Mouse (Mus musculus) midbrain, postnatal 0 days (tissue): Measurements from ENCODE around the gene Pold3. TPM values are rescaled to one million over a fixed set of nuclear protein-coding genes. Genes with fewer than 3 reads are reported as not detected.

Source experiments
- ATAC-seq: fragments of 200-750 bp; cut with Nextera tagmentation; 2 replicates; pipeline ENCODE4 v1.8.0; 2017; ENCODE audit warnings: moderate number of reproducible peaks, mild to moderate bottlenecking, moderate TSS enrichment, moderate library complexity; ENCODE audit not compliant: low FRiP score
- DNase-seq: peaks from one replicate; pipeline ENCODE4 v3.0.0-alpha.2; 2015; ENCODE audit warnings: low spot score
- H3K27ac ChIP-seq: fragments of 300-500 bp; sonication (generic); 2 replicates; pipeline ENCODE4 v1.5.1; 2014; ENCODE audit warnings: low read depth, mild to moderate bottlenecking, low read length, mixed read lengths
- H3K27me3 ChIP-seq: fragments of 300-500 bp; sonication (generic); 2 replicates; pipeline ENCODE4 v1.6.1; 2014; ENCODE audit warnings: low read length, control low read depth, mixed read lengths; ENCODE audit not compliant: insufficient read depth
- H3K36me3 ChIP-seq: fragments of 300-500 bp; sonication (generic); 2 replicates; pipeline ENCODE4 v1.6.1; 2014; ENCODE audit warnings: low read length, control low read depth, mixed read lengths; ENCODE audit not compliant: insufficient read depth
- H3K4me1 ChIP-seq: fragments of 300-500 bp; sonication (generic); 2 replicates; pipeline ENCODE4 v1.6.1; 2014; ENCODE audit warnings: mild to moderate bottlenecking, control low read depth, antibody characterized with exemption, low read length, mixed read lengths; ENCODE audit not compliant: insufficient read depth
- H3K4me2 ChIP-seq: fragments of 300-500 bp; sonication (generic); 2 replicates; pipeline ENCODE4 v1.6.1; 2014; ENCODE audit warnings: low read depth, mild to moderate bottlenecking, low read length, mixed read lengths; ENCODE audit not compliant: poor library complexity, severe bottlenecking
- H3K4me3 ChIP-seq: fragments of 300-500 bp; sonication (generic); 2 replicates; pipeline ENCODE4 v1.5.1; 2014; ENCODE audit warnings: low read depth, mild to moderate bottlenecking, low read length, moderate library complexity
- H3K9ac ChIP-seq: fragments of 300-500 bp; sonication (generic); replicated peaks from 2 replicates; pipeline ENCODE4 v1.6.1; 2014; ENCODE audit warnings: mild to moderate bottlenecking, low read length, moderate library complexity, mixed read lengths; ENCODE audit not compliant: poor library complexity, severe bottlenecking
- H3K9me3 ChIP-seq: fragments of 300-500 bp; sonication (generic); 2 replicates; pipeline ENCODE4 v1.6.1; 2016; ENCODE audit warnings: low read length, control low read depth
- CTCF ChIP-seq: IDR thresholded peaks from 2 replicates; pipeline ENCODE4 v1.5.1; 2016; ENCODE audit warnings: antibody characterized with exemption, mild to moderate bottlenecking
- WGBS: fragments of 180-500 bp; shearing (Covaris S2); extraction: QIAGEN DNeasy Blood & Tissue Kit; methylation state at CpG from one replicate; pipeline ENCODE4 v1.1.7; 2014; 5-methylcytosine and 5-hydroxymethylcytosine counted together
- polyA plus RNA-seq: library from polyadenylated mRNA; unstranded; fragments of >200 nt; fragmentation: Nextera tagmentation; extraction: Ambion mirVana; gene quantifications from 2 replicates; pipeline ENCODE4 v1.2.1, GENCODE M21; 2015
- total RNA-seq: library from RNA; depleted of rRNA; stranded (reverse); fragments of >200 nt; gene quantifications from 2 replicates; pipeline ENCODE4 v1.2.3, GENCODE M21; 2014

The Pold3 gene
- total and polyA plus RNA-seq, 2 experiments from 2014 or later: 35.5 to 42.6 TPM

DNA sequence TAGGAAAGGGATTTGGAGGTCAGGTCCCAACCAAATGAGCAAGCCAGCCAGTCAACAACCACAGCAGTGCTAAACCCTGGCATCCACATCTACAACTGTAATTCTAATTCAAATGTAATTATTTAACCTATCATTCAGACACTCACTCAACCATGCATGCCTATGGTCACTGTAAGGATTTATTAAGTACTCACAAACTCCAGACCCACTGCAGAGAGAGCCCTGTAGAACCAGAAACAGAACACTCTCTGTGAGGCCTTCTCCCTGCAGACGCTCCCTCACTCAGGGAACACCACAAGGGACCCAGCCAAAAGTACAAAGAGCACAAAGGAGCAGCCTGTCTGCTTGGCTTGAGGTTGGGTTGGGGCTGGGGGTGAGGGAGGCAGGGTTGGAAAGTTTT is 11.0 kb upstream of the Pold3 start:
- ATAC-seq: no peak
- DNase-seq: no peak

DNA sequence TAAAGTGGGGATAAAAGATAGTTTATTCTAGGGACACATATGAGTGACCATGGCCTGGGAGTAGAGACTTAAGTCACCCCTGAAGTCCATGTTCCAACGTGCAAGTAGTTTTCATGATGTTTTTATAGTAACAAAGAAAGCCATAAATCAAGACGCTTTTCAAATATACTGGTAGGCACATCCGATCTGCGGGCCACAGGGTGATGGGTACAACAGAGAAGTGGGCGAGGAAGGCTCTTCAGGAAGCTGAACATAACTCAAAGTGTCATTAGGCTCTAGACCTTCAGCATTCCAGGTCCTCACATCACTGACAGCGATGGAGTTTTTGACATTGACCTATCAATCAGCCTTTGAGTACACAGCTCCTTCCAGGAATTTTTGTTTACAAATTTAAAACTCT is 9.2 kb upstream of the Pold3 start:
- H3K9ac ChIP-seq: no peak overlapping the region
- no peak overlapping the region for H3K4me2 ChIP-seq
- H3K9me3 ChIP-seq: no peaks in the 10 kb centered on the region
- no peak for TF ChIP-seq CTCF
- H3K27me3 ChIP-seq: no peaks in the 10 kb centered on the region
- no peak for ATAC-seq
- 80% methylated on average over 6 of the region's 6 CpGs for WGBS
- H3K27ac ChIP-seq: no peak overlapping the region
- DNase-seq: no peak
- no peaks in the 10 kb centered on the region for H3K4me1 ChIP-seq
- H3K36me3 ChIP-seq: no peaks in the 10 kb centered on the region
- H3K4me3 ChIP-seq: no peak overlapping the region

More for the DNA sequence above, 11.0 kb upstream of the Pold3 start:
- Histone ChIP-seq H3K4me3 (no peak overlapping the region), H3K27ac (no peak overlapping the region), H3K4me2 (no peak overlapping the region), H3K36me3 (no peaks in the 10 kb centered on the region), H3K9ac (no peak overlapping the region), H3K9me3 (no peaks in the 10 kb centered on the region), H3K27me3 (no peaks in the 10 kb centered on the region), H3K4me1 (no peaks in the 10 kb centered on the region)
- no peak for TF ChIP-seq CTCF
- 57% methylated on average over 1 of the region's 1 CpGs for WGBS

DNA sequence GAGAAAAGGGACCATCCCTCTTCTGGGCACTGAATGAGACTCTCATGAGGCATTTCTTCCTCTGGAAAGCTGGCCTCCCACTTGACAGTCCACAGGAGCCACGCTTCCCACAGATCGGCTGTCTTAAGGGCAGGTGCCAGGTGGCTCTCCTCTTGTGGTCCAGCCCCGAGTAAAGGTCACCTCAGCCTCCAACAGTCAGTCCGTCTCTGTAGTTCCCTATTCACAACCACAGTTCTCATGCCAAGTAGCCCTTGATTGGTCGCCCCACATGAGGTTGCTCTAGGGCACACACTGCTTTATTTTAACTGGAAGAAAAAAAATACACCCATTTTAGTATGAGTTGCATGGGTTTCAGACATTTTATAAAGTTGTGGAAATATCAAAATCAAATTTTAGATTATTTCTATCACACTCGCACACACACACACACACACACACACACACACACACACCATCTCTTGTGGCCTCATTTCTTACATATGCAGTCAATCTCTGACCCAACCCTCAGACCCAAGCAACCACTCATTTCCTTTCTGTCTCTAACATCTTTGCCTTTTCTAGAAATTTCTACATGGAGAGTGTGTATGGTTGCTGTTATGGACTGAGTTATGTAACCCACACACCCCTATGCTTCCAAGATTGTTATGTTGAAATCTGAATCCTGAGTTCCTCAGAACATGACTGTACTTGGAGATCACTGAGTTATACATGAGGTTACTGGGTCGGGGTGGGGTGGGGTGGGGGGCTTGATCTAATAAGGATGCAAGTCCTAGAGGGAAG is 7.1 kb upstream of the Pold3 start:
- Histone ChIP-seq H3K4me1 (no peaks in the 10 kb centered on the region), H3K9me3 (no peaks in the 10 kb centered on the region), H3K27me3 (no peaks in the 10 kb centered on the region), H3K36me3 (no peaks in the 10 kb centered on the region), H3K27ac (no peak overlapping the region), H3K4me2 (no peak overlapping the region), H3K9ac (no peak overlapping the region), H3K4me3 (no peak overlapping the region)
- no peak for DNase-seq
- 89% methylated on average over 7 of the region's 7 CpGs for WGBS
- ATAC-seq: no peak
- no peak for TF ChIP-seq CTCF

DNA sequence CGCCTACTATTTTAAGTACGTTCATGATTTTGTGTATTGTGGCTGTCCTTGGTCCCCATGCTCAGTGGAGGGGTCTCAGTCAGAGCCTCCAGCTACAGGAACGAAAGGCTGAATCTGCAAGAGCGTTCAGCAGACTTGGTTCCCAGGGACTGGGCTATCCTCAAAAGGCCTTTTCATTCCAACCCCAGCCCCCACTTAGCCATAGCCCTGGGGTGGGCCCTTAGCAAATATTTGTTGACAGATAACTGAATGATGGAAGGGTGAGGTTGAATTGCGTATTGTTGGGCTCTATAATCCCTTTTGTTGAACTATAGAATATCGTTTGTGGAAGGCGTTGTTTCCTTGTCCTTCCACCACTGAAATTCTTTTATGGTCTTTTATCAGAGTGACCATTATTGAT is 5.1 kb upstream of the Pold3 start:
- WGBS: 72% methylated on average over 7 of the region's 7 CpGs
- H3K4me2 ChIP-seq: no peak overlapping the region
- no peak overlapping the region for H3K9ac ChIP-seq
- H3K9me3 ChIP-seq: no peaks in the 10 kb centered on the region
- DNase-seq (no peak), ATAC-seq (no peak)
- no peak overlapping the region for H3K4me3 ChIP-seq
- H3K27ac ChIP-seq: no peak overlapping the region
- no peaks in the 10 kb centered on the region for H3K36me3 ChIP-seq
- no peaks in the 10 kb centered on the region for H3K27me3 ChIP-seq
- H3K4me1 ChIP-seq: no peaks in the 10 kb centered on the region
- TF ChIP-seq CTCF: no peak

DNA sequence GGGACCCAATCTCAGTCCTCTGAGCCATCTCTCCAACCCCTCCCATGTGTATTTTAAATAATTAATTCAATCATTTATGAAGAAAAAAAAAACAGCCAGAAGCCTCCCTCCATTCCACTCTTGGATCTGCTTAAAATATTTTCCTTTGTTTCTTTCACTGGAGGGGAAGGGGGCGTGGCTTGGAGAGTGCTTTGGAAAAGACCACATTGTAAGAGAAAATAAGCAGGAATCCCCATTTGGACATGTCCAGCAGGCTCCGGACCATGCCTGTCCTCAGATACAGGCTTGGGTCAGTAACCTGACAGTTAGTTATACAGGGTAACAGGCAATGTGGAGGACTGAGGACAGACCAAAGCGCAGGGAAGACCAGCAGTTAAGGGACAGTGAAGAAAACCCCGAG is 3.8 kb upstream of the Pold3 start:
- no peaks in the 10 kb centered on the region for H3K4me1 ChIP-seq
- no peak for DNase-seq
- 71% methylated on average over 4 of the region's 4 CpGs for WGBS
- no peak overlapping the region for H3K9ac ChIP-seq
- H3K27ac ChIP-seq: no peak overlapping the region
- no peaks in the 10 kb centered on the region for H3K36me3 ChIP-seq
- H3K27me3 ChIP-seq: no peaks in the 10 kb centered on the region
- H3K9me3 ChIP-seq: no peaks in the 10 kb centered on the region
- no peak for TF ChIP-seq CTCF
- no peak for ATAC-seq
- H3K4me3 ChIP-seq: no peak overlapping the region
- no peak overlapping the region for H3K4me2 ChIP-seq

DNA sequence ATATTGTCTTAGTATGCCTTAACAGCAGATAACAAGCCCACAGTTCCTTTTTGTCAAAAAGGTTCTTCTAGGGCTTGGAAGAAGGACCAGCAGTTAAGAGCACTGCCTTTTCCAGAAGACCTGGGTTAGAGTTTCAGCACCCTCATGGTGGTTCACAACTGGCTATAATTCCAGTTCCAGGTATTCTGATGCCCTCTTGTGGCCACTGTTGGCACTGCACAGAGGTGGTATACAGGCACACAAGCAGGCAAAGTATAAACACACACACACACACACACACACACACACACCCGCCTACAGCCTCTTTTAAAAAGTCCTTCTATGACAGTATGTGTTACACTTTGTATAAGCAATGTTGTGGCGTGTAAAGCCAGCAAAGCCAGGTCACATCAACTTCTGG is 2.8 kb upstream of the Pold3 start:
- ATAC-seq: no peak
- peak; percentile 1 for DNase-seq
- H3K4me3 ChIP-seq: no peak overlapping the region

More for the DNA sequence above, 2.8 kb upstream of the Pold3 start:
- Histone ChIP-seq H3K27me3 (no peaks in the 10 kb centered on the region), H3K9ac (no peak overlapping the region), H3K4me2 (no peak overlapping the region), H3K27ac (no peak overlapping the region), H3K4me1 (no peaks in the 10 kb centered on the region), H3K9me3 (no peaks in the 10 kb centered on the region), H3K36me3 (no peaks in the 10 kb centered on the region)
- peak; percentile 62 for TF ChIP-seq CTCF
- 74% methylated on average over 2 of the region's 2 CpGs for WGBS
